Mouse (Mus musculus): ENCODE results near the gene Tcl1b3. TPM values are rescaled to one million over a fixed set of nuclear protein-coding genes. Genes with fewer than 3 reads are reported as not detected.

The Tcl1b3 gene
- total RNA-seq, 4 experiments from 2014 or later, result not detected

GRCm38 (mm10) chr12:105234362-105234761 is 43.5 kb downstream of the Tcl1b3 start:
- no peak for DNase-seq (ENCODE audit: low spot score)

- DNase-seq (ENCODE audit: low spot score), result no peak
These were observed 44.2 kb downstream of the Tcl1b3 start for GRCm38 (mm10) chr12:105235091-105235490.

- no peak for DNase-seq (ENCODE audit: low spot score)
These were observed 48.2 kb downstream of the Tcl1b3 start for GRCm38 (mm10) chr12:105239060-105239459.

Other genes with a start within 250 kb of the Tcl1b3 start
- gene Syne3, start 181.2 kb upstream of the Tcl1b3 start, total RNA-seq (2022), result 10 to 100 TPM in 1 of 4 experiments, 1 to 10 TPM in 3; 7.2 to 10.5 (median 7.7) TPM
- gene Glrx5, start 158.4 kb upstream of the Tcl1b3 start, total RNA-seq (2022), result 100 to 1,000 TPM in 1 of 4 experiments, 10 to 100 TPM in 3; 74.2 to 104 (median 85.4) TPM
- not detected for gene Tcl1b2, start 45.0 kb upstream of the Tcl1b3 start, total RNA-seq (2022)
- not detected for gene Tcl1b1, start 31.4 kb upstream of the Tcl1b3 start, total RNA-seq (2022)
- not detected for gene Tcl1b5, start 14.7 kb upstream of the Tcl1b3 start, total RNA-seq (2022)
- gene Tcl1b4, start 10.9 kb downstream of the Tcl1b3 start, total RNA-seq (2022), result not detected
- gene Tcl1, start 31.8 kb downstream of the Tcl1b3 start, total RNA-seq (2022), result not detected
- gene Tunar, start 142.8 kb downstream of the Tcl1b3 start, total RNA-seq (2022), result under 1 TPM in 2 of 4 experiments, not detected in 2; 0.19 to 0.22 TPM